Mouse (Mus musculus) heart, postnatal 25 days (tissue): ENCODE results near the gene Zfp691. TPM values are rescaled to one million over a fixed set of nuclear protein-coding genes. Genes with fewer than 3 reads are reported as not detected.

Source experiments
- DNase-seq: peaks from one replicate; pipeline ENCODE4 v3.0.0; 2022; ENCODE audit warnings: low spot score
- intact Hi-C: fragments of 180-260 bp; cut with DNase I; formaldehyde crosslinking; loops from one replicate; pipeline ENCODE4 v1.15.1; 2025
- total RNA-seq, 2 experiments: library from RNA; stranded (reverse); gene quantifications; 2 replicates each; pipeline ENCODE4 v1.2.3; 2021

Zfp691 gene
- total RNA-seq, result 10 to 100 TPM; 21.4 to 25.0 TPM

GRCm38 (mm10) chr4:119173851-119174453 is at the start of gene Zfp691:
Gene Zfp691 (minus strand): TSS chr4:119174195.
- DNase-seq, result peak; percentile 92
- intact Hi-C loops, result no loop called here

GRCm38 (mm10) chr4:119223696-119224095 is 49.7 kb upstream of the Zfp691 start:
- intact Hi-C loops, result no loop called here
- DNase-seq, result no peak

DNA sequence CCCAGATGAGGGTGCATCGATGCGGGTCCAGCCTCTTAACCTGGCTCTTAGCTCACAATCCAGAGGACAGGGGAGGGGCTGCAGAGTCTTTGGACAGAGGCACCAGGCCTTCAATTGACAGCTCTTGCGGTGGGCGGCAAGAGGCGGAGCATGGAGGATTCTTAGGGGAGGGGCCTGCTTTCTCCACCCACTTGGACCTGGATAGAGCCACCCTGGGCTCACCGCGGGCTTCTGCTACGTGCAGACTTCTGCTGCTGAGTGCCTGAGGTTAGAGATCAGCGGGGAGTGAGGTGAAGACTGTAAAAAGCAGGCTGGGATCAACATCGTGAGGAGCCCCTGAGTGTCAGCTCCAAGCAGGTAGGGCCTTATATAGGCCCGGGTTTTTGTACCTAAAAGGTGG is 44.2 kb upstream of the Zfp691 start, which contains the start of gene Tmem269:
Tmem269 (minus strand) TSS at position 49 of the 400 bp plus-strand sequence.
- intact Hi-C loops, result no loop called here
- no peak for DNase-seq

- intact Hi-C loops, result no loop called here
- no peak for DNase-seq
Measured at GRCm38 (mm10) chr4:119216667-119217066, 42.7 kb upstream of the Zfp691 start.

DNA sequence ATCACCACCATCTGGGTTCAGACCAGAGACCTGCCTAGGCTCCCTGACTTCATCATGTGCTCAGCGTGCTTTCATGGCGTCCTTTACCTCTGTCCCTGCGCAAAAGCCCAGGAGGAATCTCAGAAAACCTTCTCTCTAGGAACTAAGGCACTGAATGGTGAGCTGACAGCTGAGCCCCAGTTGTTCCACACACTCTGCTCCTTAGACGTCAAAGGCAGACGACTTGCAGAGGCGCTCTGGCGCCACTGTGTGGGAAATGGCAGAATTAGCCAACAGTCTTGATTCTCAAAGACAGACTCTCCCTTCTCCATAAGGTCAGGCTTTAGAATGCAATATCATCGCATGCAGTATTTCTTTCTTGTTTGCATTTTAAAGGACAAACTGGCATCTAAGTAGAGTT is 30.7 kb upstream of the Zfp691 start:
- no peak for DNase-seq
- intact Hi-C loops, result loop anchor here (1.0 to 5.0 kb wide), 2 partner anchors 37 to 198 kb away; no protein-coding TSS in a partner anchor

- DNase-seq, result no peak
- intact Hi-C loops, result no loop called here
Measured at GRCm38 (mm10) chr4:119198105-119198504, 24.1 kb upstream of the Zfp691 start.

GRCm38 (mm10) chr4:119195582-119196320 is 21.8 kb upstream of the Zfp691 start:
- DNase-seq, result no peak
- intact Hi-C loops, result no loop called here

- DNase-seq, result peak; percentile 73
- intact Hi-C loops, result no loop called here
Measured at GRCm38 (mm10) chr4:119194909-119195581, 21.1 kb upstream of the Zfp691 start, which contains the start of gene Svbp. Gene Svbp (plus strand): TSS chr4:119195306.

- DNase-seq, result no peak
- intact Hi-C loops, result no loop called here
Measured at GRCm38 (mm10) chr4:119192757-119193156, 18.8 kb upstream of the Zfp691 start.

GRCm38 (mm10) chr4:119191273-119191672 is 17.3 kb upstream of the Zfp691 start:
- intact Hi-C loops, result no loop called here
- DNase-seq, result no peak

- DNase-seq, result no peak
- intact Hi-C loops, result no loop called here
Measured at GRCm38 (mm10) chr4:119190618-119191017, 16.6 kb upstream of the Zfp691 start.

DNA sequence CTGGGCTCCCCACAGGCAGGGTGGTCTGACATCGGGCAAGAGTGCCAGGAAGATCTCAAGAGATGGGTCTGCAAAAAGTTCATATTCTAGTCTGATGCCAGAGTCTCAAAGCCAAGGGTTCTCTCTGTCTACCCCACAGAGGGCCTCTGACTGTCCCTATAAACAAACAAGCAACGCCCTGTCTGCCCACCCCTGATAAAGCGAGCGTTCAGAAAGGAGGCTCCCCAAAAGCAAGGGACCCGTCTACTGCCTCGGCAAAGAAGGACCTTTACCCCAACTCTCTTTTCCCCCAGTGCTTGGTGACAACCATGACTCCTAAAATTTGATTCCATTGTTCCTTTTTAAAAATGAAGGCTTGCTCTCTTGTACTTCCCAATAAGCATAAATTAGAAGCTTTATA is 15.9 kb upstream of the Zfp691 start, which contains the start of gene Ermap:
Ermap (minus strand) TSS at position 148 of the 400 bp plus-strand sequence.
- DNase-seq, result no peak
- intact Hi-C loops, result no loop called here

DNA sequence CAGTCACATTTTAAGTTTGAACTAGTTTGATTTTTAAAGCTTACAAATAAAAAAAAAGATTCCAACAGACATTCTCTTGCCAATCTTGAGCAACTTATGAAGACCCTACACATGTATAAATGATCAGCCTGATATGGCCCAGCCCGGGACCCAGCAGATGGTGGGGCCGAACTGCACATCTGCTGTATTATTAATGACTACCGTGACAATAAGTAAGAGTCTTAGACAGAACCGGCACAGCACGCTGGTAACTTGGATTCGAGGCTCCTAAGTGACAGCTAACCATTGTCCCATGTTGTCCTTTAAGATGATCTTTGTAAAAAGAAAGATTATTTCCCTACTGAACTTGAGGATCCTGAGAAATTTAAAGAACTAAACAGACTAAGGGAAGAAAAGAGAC is 15.4 kb upstream of the Zfp691 start:
- intact Hi-C loops, result no loop called here
- DNase-seq, result no peak

GRCm38 (mm10) chr4:119188060-119188785 is 14.2 kb upstream of the Zfp691 start:
- intact Hi-C loops, result no loop called here
- DNase-seq, result no peak

DNA sequence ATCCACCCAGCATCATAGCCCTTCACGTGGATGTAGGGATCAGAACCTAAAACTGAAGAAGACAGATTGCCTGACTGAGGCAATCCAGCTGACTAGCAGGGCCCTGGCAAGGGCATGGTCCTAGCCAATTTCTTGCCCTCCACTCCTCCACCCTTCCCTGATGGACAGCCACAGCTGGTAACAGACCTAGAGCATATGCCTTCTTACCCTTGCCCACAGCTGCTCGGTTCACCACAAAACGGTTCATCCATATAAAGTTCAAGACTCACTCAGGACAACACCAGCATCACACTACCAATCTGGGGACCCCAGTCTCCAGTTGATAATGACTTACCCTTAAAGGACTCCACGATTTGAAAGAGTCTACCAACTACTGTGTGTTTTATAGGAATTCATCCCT is 11.8 kb upstream of the Zfp691 start:
- no peak for DNase-seq
- intact Hi-C loops, result no loop called here

DNA sequence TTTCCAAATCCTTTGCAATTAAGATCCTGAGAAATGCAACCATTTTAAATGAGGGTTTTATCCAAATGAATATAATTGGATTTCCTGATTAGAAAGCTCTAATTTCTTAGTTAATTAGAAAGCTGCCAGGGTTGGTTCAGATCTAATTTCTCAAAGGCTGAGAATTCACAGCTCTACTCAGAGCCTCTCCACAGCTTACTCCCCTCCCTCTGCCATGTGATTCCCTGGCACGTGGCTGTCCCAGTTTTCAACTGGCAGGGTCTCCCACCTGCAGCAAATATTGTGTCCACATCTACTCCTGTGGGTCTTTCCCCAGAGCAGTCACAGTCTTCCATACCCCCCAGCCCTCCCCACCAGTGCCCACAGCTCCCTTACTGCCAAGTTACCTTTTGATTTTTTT is 9.5 kb upstream of the Zfp691 start:
- intact Hi-C loops, result no loop called here
- no peak for DNase-seq

GRCm38 (mm10) chr4:119181456-119181855 is 7.5 kb upstream of the Zfp691 start:
- intact Hi-C loops, result no loop called here
- DNase-seq, result no peak

DNA sequence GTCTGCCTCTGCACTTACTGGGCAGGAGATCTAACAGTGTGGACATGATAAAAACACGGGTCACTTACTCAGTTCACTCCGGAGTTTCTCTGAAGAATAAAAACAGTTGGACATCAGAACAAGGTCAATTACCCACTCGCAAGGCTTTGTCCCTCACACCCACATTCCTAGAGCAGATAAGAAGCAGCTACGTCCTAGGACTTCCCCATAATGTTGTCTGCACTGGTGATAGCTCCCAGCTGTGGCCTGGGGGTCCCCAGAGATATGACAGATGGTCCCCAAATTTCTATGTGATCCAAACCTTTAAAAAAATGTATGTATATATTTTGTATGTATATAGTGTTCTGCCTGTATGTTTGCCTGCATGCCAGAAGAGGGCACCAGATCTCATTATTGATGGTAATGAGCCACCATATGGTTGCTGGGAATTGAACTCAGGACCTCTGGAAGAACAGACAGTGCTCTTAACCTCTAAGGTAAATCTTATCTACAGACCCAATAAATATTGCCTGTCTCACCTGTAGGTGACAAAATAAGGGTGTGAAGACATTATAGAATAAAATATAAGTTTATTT is 6.2 kb upstream of the Zfp691 start:
- intact Hi-C loops, result no loop called here
- no peak for DNase-seq

DNA sequence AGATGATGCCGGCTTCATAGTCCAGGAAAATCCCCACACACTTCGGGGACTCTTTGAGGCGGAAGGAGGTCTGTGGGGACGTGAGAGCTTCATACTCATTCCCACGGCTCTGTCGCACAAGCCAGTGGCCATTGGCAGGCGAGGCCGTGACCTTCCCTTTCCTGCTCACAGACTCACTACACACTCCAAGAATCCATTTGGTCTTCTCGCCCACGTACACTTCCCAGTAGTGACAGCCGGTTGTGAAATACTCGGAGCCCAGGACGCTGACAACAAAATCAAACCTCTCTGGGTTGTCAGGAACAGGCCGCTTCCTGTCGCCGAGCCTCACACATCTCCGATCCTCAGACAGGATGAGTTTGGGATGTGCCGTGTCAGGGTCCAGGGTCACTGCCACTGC is 4.3 kb upstream of the Zfp691 start:
- intact Hi-C loops, result no loop called here
- peak; percentile 34 for DNase-seq

DNA sequence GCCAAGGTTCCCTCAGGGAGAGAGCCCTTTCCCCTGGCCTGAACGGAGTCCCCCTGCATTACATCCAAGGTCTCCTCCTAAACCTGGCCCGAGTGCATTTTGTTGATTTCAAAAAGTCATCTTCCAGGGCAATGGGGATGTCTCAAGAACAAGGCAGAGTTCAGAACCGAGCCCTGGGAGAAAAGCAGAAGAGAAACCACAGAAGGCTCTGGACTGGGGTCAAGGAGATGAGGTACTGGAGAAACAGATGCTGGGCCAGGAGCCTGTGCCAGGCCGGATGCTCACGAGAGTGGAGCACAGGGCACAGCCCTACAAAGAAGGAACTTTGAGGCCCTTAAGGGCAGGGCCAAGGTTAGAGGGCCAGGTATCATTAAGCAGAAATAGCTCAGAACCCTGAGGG is 3.7 kb upstream of the Zfp691 start:
- peak; percentile 13 for DNase-seq
- intact Hi-C loops, result no loop called here
